Mouse (Mus musculus): ENCODE data around the gene Sorcs1. TPM values are rescaled to one million over a fixed set of nuclear protein-coding genes. Genes with fewer than 3 reads are reported as not detected.
A peak's percentile ranks its signal among the peaks of the same experiment; 100 is the strongest.

Gene Sorcs1
- polyA plus RNA-seq, 1 experiment from 2014 or later = 14.4 TPM

- ATAC-seq (ENCODE audit: low FRiP score, low TSS enrichment) = no peak
- WGBS = 70% methylated on average over 4 of the region's 4 CpGs
- no peak overlapping the region for H3K4me2 ChIP-seq (ENCODE audit: low read length)
- H3K4me1 ChIP-seq (ENCODE audit: control insufficient read depth, insufficient read depth, low read length) = no peaks in the 10 kb centered on the region
- no peaks in the 10 kb centered on the region for H3K36me3 ChIP-seq (ENCODE audit: control insufficient read depth, insufficient read depth, low read length)
- no peak overlapping the region for H3K4me3 ChIP-seq (replicated peaks; ENCODE audit: low read depth, low read length)
- no peak for DNase-seq
- no peaks in the 10 kb centered on the region for H3K9me3 ChIP-seq (ENCODE audit: control insufficient read depth, low read length)
- no peak overlapping the region for H3K9ac ChIP-seq (replicated peaks; ENCODE audit: low read length)
- no peak overlapping the region for H3K27ac ChIP-seq (replicated peaks; ENCODE audit: low read depth, low read length)
- no peaks in the 10 kb centered on the region for H3K27me3 ChIP-seq (ENCODE audit: control insufficient read depth, insufficient read depth, low read length)
Measured at GRCm38 (mm10) chr19:50521943-50522342, 156.5 kb downstream of the Sorcs1 start.

GRCm38 (mm10) chr19:50515059-50515673, 163.3 kb downstream of the Sorcs1 start:
- ATAC-seq (ENCODE audit: low FRiP score, low TSS enrichment) (no peak), DNase-seq (peak; percentile 61)
- no peaks in the 10 kb centered on the region for H3K9me3 ChIP-seq (ENCODE audit: control insufficient read depth, low read length)
- peak overlapping the region; percentile 37; the same call in 1 of the 2 replicates for H3K27ac ChIP-seq (replicated peaks; ENCODE audit: low read depth, low read length)
- no peaks in the 10 kb centered on the region for H3K27me3 ChIP-seq (ENCODE audit: control insufficient read depth, insufficient read depth, low read length)
- peaks cover 14% of the 10 kb centered on the region for H3K4me1 ChIP-seq (ENCODE audit: control insufficient read depth, insufficient read depth, low read length)
- peak overlapping the region; percentile 33 for H3K4me2 ChIP-seq (ENCODE audit: low read length)
- H3K9ac ChIP-seq (replicated peaks; ENCODE audit: low read length) = peak overlapping the region; percentile 6; the same call in 1 of the 2 replicates
- WGBS = 36% methylated on average over 10 of the region's 10 CpGs
- H3K4me3 ChIP-seq (replicated peaks; ENCODE audit: low read depth, low read length) = no peak overlapping the region
- H3K36me3 ChIP-seq (ENCODE audit: control insufficient read depth, insufficient read depth, low read length) = no peaks in the 10 kb centered on the region

- H3K36me3 ChIP-seq (ENCODE audit: control insufficient read depth, insufficient read depth, low read length) = no peaks in the 10 kb centered on the region
- peaks cover 14% of the 10 kb centered on the region for H3K4me1 ChIP-seq (ENCODE audit: control insufficient read depth, insufficient read depth, low read length)
- ATAC-seq (ENCODE audit: low FRiP score, low TSS enrichment) = no peak
- 63% methylated on average over 8 of the region's 8 CpGs for WGBS
- DNase-seq = no peak
- no peak overlapping the region for H3K4me2 ChIP-seq (ENCODE audit: low read length)
- no peak overlapping the region for H3K27ac ChIP-seq (replicated peaks; ENCODE audit: low read depth, low read length)
- no peaks in the 10 kb centered on the region for H3K27me3 ChIP-seq (ENCODE audit: control insufficient read depth, insufficient read depth, low read length)
- no peaks in the 10 kb centered on the region for H3K9me3 ChIP-seq (ENCODE audit: control insufficient read depth, low read length)
- H3K9ac ChIP-seq (replicated peaks; ENCODE audit: low read length) = no peak overlapping the region
- H3K4me3 ChIP-seq (replicated peaks; ENCODE audit: low read depth, low read length) = no peak overlapping the region
Measured at GRCm38 (mm10) chr19:50514309-50514830, 164.1 kb downstream of the Sorcs1 start.

DNA sequence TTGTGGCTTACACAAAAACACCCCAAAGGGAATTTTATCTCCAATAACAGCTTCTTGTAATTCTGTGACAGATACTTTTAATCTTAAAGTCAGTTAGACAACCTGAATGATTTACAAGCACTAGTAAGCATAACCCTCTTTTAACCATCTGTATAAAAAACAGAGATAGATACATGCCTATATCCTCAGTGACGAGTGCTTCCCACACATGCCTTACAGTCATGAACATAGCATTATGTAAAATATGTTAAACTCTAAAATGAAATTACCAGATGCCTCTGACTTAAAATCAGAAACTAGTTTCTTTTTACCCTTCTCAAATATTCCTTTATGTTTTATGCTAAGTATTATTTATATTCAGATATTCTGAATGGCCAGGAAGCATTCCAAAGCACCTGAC, 175.6 kb downstream of the Sorcs1 start:
- no peak for ATAC-seq (ENCODE audit: low FRiP score, low TSS enrichment)
- no peak overlapping the region for H3K4me2 ChIP-seq (ENCODE audit: low read length)
- H3K4me3 ChIP-seq (replicated peaks; ENCODE audit: low read depth, low read length) = no peak overlapping the region
- no peak for DNase-seq
- no peaks in the 10 kb centered on the region for H3K9me3 ChIP-seq (ENCODE audit: control insufficient read depth, low read length)
- no peaks in the 10 kb centered on the region for H3K27me3 ChIP-seq (ENCODE audit: control insufficient read depth, insufficient read depth, low read length)
- H3K27ac ChIP-seq (replicated peaks; ENCODE audit: low read depth, low read length) = no peak overlapping the region
- no peaks in the 10 kb centered on the region for H3K4me1 ChIP-seq (ENCODE audit: control insufficient read depth, insufficient read depth, low read length)
- no peaks in the 10 kb centered on the region for H3K36me3 ChIP-seq (ENCODE audit: control insufficient read depth, insufficient read depth, low read length)
- WGBS = 80% methylated on average over 1 of the region's 1 CpGs
- no peak overlapping the region for H3K9ac ChIP-seq (replicated peaks; ENCODE audit: low read length)

- Histone ChIP-seq H3K4me3 (replicated peaks; ENCODE audit: low read depth, low read length) (no peak overlapping the region), H3K9me3 (ENCODE audit: control insufficient read depth, low read length) (no peaks in the 10 kb centered on the region), H3K4me1 (ENCODE audit: control insufficient read depth, insufficient read depth, low read length) (peaks cover 18% of the 10 kb centered on the region; the same call in 1 of the 2 replicates), H3K27ac (replicated peaks; ENCODE audit: low read depth, low read length) (no peak overlapping the region), H3K4me2 (ENCODE audit: low read length) (no peak overlapping the region), H3K36me3 (ENCODE audit: control insufficient read depth, insufficient read depth, low read length) (no peaks in the 10 kb centered on the region), H3K9ac (replicated peaks; ENCODE audit: low read length) (no peak overlapping the region), H3K27me3 (ENCODE audit: control insufficient read depth, insufficient read depth, low read length) (no peaks in the 10 kb centered on the region)
- DNase-seq (no peak), ATAC-seq (ENCODE audit: low FRiP score, low TSS enrichment) (no peak)
- 95% methylated on average over 3 of the region's 3 CpGs for WGBS
Measured at GRCm38 (mm10) chr19:50491121-50491520, 187.3 kb downstream of the Sorcs1 start.

DNA sequence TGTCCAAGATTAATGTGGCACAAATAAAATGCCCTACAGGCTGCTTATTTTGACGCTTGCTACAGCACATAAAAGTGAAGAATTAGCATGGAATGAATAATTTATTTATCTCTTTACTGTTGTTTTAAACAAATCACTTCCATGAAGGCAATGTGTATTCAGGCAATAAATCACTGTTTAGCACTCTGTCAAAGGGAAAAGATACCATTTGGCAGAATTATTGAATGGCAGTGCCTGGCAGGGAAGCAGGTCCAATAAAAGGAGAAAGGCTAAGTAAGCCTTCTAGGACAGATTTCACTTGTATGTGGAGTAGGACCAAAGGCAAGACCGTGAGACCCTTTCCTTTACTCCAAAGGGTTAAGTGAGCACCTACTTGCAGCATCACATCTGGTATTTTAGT, 187.7 kb downstream of the Sorcs1 start:
- peaks cover 18% of the 10 kb centered on the region; the same call in 1 of the 2 replicates for H3K4me1 ChIP-seq (ENCODE audit: control insufficient read depth, insufficient read depth, low read length)
- H3K9me3 ChIP-seq (ENCODE audit: control insufficient read depth, low read length) = no peaks in the 10 kb centered on the region
- no peaks in the 10 kb centered on the region for H3K27me3 ChIP-seq (ENCODE audit: control insufficient read depth, insufficient read depth, low read length)
- H3K4me3 ChIP-seq (replicated peaks; ENCODE audit: low read depth, low read length) = no peak overlapping the region
- H3K9ac ChIP-seq (replicated peaks; ENCODE audit: low read length) = no peak overlapping the region
- H3K4me2 ChIP-seq (ENCODE audit: low read length) = no peak overlapping the region
- H3K27ac ChIP-seq (replicated peaks; ENCODE audit: low read depth, low read length) = no peak overlapping the region
- H3K36me3 ChIP-seq (ENCODE audit: control insufficient read depth, insufficient read depth, low read length) = no peaks in the 10 kb centered on the region
- WGBS = 72% methylated on average over 2 of the region's 2 CpGs
- DNase-seq (no peak), ATAC-seq (ENCODE audit: low FRiP score, low TSS enrichment) (no peak)

DNA sequence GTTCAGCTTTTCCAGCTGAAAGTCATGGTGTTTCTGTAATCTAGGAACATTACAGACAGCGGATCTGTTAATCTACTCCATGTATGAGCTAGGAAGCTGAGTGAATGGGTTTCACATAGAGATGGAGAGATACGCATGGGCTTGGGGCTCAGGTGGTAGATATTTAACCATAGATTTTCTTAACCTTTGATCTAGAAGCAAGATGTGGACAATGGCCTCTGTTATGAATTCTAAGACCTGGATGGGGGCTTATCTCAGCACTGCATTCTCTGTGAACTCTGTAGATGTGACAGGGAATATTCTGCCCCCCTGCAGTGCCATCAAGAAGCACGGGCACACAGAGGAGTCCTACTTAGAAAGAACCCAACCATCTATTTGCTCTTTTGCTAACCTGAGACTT, 188.7 kb downstream of the Sorcs1 start:
- Histone ChIP-seq H3K27ac (replicated peaks; ENCODE audit: low read depth, low read length) (no peak overlapping the region), H3K4me1 (ENCODE audit: control insufficient read depth, insufficient read depth, low read length) (peaks cover 18% of the 10 kb centered on the region; the same call in 1 of the 2 replicates), H3K4me2 (ENCODE audit: low read length) (no peak overlapping the region), H3K27me3 (ENCODE audit: control insufficient read depth, insufficient read depth, low read length) (no peaks in the 10 kb centered on the region), H3K4me3 (replicated peaks; ENCODE audit: low read depth, low read length) (no peak overlapping the region), H3K9me3 (ENCODE audit: control insufficient read depth, low read length) (no peaks in the 10 kb centered on the region), H3K9ac (replicated peaks; ENCODE audit: low read length) (no peak overlapping the region), H3K36me3 (ENCODE audit: control insufficient read depth, insufficient read depth, low read length) (no peaks in the 10 kb centered on the region)
- WGBS = 75% methylated on average over 3 of the region's 3 CpGs
- DNase-seq (no peak), ATAC-seq (ENCODE audit: low FRiP score, low TSS enrichment) (no peak)

DNA sequence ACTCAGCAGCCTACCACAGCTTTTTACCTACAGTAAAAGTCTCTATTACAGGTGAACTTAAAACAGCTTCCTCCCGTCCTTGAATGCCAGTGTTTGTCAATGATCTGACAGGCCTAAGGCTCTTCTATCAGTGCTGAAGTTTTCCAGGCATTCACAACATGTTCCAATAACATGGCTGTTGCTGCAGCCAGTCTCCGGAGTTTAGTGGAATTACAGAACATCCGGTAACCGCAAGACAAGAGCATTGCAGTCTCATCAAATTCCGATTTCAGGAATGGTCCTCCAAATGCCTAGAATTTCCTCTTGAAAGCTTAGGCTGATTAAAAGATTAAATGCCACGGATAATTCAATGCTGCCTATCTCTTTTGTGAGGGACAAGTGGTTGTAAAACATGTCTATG, 190.0 kb downstream of the Sorcs1 start:
- DNase-seq (peak; percentile 35), ATAC-seq (ENCODE audit: low FRiP score, low TSS enrichment) (no peak)
- H3K4me3 ChIP-seq (replicated peaks; ENCODE audit: low read depth, low read length) = no peak overlapping the region
- no peak overlapping the region for H3K9ac ChIP-seq (replicated peaks; ENCODE audit: low read length)
- H3K4me2 ChIP-seq (ENCODE audit: low read length) = peak overlapping the region; percentile 41; the same call in 1 of the 2 replicates
- 13% methylated on average over 6 of the region's 6 CpGs for WGBS
- peaks cover 22% of the 10 kb centered on the region; the same call in 1 of the 2 replicates for H3K4me1 ChIP-seq (ENCODE audit: control insufficient read depth, insufficient read depth, low read length)
- H3K27me3 ChIP-seq (ENCODE audit: control insufficient read depth, insufficient read depth, low read length) = no peaks in the 10 kb centered on the region
- no peak overlapping the region for H3K27ac ChIP-seq (replicated peaks; ENCODE audit: low read depth, low read length)
- H3K36me3 ChIP-seq (ENCODE audit: control insufficient read depth, insufficient read depth, low read length) = no peaks in the 10 kb centered on the region
- H3K9me3 ChIP-seq (ENCODE audit: control insufficient read depth, low read length) = no peaks in the 10 kb centered on the region

DNA sequence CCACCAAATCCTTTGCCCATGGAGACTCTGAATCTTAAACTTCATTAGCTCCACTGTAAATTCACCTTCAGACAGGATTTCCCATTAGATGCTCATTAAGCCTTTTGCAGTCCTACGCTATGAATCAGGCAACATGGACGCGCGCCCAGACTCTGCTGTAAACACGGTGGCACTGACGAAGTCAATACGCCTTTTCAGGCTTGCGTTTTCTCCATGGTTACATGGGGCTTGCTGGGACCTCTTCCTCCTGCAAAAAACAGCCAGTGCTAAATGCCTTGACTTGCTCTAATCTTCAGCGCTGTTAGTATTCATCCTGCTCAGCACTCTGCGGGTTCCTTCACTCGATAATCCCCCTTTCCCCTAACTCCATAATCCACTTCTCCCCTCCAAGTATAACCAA, 190.7 kb downstream of the Sorcs1 start:
- peak; percentile 83 for DNase-seq
- Histone ChIP-seq H3K36me3 (ENCODE audit: control insufficient read depth, insufficient read depth, low read length) (no peaks in the 10 kb centered on the region), H3K4me2 (ENCODE audit: low read length) (peak overlapping the region; percentile 41), H3K4me3 (replicated peaks; ENCODE audit: low read depth, low read length) (0 out of 2 replicates have a peak overlapping the region, but pooled peaks have one; percentile 4), H3K27ac (replicated peaks; ENCODE audit: low read depth, low read length) (no peak overlapping the region), H3K27me3 (ENCODE audit: control insufficient read depth, insufficient read depth, low read length) (no peaks in the 10 kb centered on the region), H3K4me1 (ENCODE audit: control insufficient read depth, insufficient read depth, low read length) (peaks cover 23% of the 10 kb centered on the region; the same call in 1 of the 2 replicates), H3K9me3 (ENCODE audit: control insufficient read depth, low read length) (no peaks in the 10 kb centered on the region), H3K9ac (replicated peaks; ENCODE audit: low read length) (no peak overlapping the region)
- peak; percentile 40; the same call in 1 of the 2 replicates for ATAC-seq (ENCODE audit: low FRiP score, low TSS enrichment)
- WGBS = 6% methylated on average over 11 of the region's 11 CpGs

All from midbrain, embryonic 14.5 days (tissue).